Mouse (Mus musculus): Measurements from ENCODE around the gene Gm49721.
"Not testable (repeated sequence)": the region's sequence is repeated elsewhere in the genome, so short reads cannot be mapped to it uniquely, and the experiment has no call there.

Gm49721 gene

DNA sequence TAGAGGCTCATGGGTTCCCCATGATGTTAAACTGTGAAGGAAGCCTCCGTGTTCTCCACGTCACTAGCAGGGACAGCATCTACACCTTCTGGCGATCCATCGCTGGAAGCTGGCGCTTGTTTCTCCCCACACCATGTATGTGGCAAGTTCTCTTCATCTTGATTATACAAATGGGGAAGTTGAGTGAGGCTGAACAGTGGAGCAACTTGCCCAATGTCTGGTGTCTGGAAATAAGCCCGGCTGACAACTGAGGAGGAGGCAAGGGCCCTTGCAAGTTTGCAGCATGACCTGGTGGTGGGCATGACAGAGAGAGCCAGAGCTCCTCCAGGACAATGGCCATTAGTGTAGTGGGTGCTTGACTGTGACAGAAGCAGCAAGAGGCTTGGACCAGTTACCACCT, 96.8 kb downstream of the Gm49721 start:
- DNase-seq (ENCODE audit: low read depth, low spot score): not testable (repeated sequence)

DNA sequence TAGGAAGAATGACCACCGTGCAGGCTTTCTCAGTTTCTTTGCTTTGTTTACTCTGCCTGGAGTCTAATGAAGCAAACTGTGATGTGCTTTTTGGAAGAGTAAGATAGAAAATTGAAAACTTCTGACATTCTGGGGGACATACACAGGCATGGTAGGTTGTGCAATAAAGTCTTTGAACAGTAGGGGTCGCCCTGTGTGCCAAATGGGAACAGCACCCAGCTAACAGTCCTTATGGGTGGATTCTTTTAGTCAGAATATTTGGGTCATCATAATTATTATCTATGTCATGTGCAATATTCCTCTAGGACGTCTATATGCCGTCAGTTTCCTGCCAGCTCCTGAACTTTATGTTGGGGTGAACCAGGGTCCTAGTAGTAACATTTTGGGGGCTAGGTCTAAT, 100.9 kb downstream of the Gm49721 start:
- DNase-seq (ENCODE audit: low read depth, low spot score): not testable (repeated sequence)

DNA sequence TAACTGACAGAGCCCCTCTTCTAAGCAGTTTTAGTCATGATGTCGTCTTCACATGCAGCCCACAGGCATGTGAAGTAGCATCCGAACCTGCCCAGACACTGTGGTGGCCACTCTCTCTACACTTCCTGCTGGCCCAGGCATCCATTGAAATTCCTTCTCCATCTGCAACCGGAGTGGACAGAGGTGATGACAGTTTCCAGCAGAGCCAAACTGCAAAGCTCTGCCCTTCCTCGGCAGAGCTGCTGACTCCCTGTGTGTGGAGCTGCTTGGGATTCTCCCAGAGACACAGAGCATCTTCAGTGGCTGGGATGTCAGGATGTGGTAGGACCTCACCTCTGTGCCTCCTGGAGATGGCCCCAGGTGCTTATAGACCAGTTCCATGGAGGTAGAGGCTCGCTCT, 105.8 kb downstream of the Gm49721 start:
- DNase-seq (ENCODE audit: low read depth, low spot score): not testable (repeated sequence)

DNA sequence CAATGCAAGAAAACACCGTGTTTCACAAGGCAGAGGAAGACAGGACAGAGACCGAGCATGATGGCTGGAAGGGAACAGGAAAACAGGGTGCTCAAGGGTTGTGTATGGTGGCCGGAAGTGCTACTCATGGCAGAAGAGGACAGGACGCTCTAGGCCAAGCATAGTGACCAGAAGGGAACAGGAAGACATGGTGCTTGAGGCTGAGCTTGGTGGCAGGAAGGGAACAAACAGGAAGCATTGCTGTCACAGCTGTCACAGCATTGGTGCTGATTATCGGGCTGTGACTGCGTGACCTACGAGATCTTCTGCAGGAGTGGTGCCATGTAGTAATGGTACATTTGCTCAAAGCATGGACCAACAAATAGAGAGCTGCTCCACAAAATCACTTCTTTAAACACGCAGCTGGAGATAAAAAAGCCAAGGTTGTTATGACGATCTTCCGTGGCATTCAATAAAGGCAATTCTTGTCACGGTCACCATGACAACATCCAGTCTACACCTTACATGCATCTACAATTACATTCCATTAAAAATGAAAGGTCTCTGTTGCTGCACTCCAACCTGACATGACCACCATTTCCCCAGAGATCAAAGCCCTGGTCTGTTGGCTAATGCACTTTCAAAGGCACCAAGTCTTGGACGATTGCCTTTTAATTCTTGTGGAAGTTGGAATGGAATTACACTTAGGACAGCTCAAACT, 106.9 kb downstream of the Gm49721 start:
- not testable (repeated sequence) for DNase-seq (ENCODE audit: low read depth, low spot score)

DNA sequence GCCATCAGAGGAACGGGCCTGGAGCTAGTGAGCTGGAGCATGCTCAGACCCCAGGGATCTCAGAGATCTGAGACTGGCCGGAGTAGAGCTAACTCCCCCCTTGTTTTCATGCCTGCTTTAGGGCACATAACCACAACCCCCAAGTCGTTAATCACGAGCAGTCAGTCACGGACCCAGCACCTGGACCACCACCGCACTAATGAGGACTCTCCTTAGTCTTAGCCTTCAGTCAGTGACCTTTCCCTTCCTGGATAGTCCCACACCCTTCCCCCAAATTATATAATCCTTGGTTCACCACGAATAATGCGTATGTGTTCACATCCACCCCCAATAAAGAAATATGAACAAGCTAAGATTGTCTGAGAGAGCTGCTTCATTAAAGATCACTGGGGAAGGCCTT, 108.1 kb downstream of the Gm49721 start:
- DNase-seq (ENCODE audit: low read depth, low spot score): peak; percentile 0

Measured in forelimb bud, embryonic 11.5 days (tissue).